Mouse (Mus musculus) forebrain, embryonic 14.5 days (tissue): Measurements from ENCODE around the gene Rnf19b. TPM values are rescaled to one million over a fixed set of nuclear protein-coding genes. Genes with fewer than 3 reads are reported as not detected.

Experiments
- ATAC-seq: fragments of 200-750 bp; cut with Nextera tagmentation; 2 replicates; pipeline ENCODE4 v1.8.0; 2017; ENCODE audit warnings: mild to moderate bottlenecking, moderate library complexity
- DNase-seq: peaks from one replicate; pipeline ENCODE4 v3.0.0-alpha.2; 2015; ENCODE audit warnings: low spot score
- H3K27ac ChIP-seq: fragments of 300-500 bp; sonication (generic); 2 replicates; pipeline ENCODE4 v1.5.1; 2014; ENCODE audit warnings: low read depth, mild to moderate bottlenecking, control low read depth, low read length, moderate library complexity
- H3K27me3 ChIP-seq: fragments of 300-500 bp; sonication (generic); replicated peaks from 2 replicates; pipeline ENCODE4 v1.6.1; 2014; ENCODE audit warnings: low read length, control low read depth, mixed read lengths; ENCODE audit not compliant: control insufficient read depth, insufficient read depth
- H3K36me3 ChIP-seq: fragments of 300-500 bp; sonication (generic); 2 replicates; pipeline ENCODE4 v1.6.1; 2014; ENCODE audit warnings: low read length, control low read depth; ENCODE audit not compliant: control insufficient read depth, insufficient read depth
- H3K4me1 ChIP-seq: fragments of 300-500 bp; sonication (generic); 2 replicates; pipeline ENCODE4 v1.6.1; 2014; ENCODE audit warnings: antibody characterized with exemption, low read length, control low read depth; ENCODE audit not compliant: control insufficient read depth, insufficient read depth
- H3K4me2 ChIP-seq: fragments of 300-500 bp; sonication (generic); 2 replicates; pipeline ENCODE4 v1.6.1; 2014; ENCODE audit warnings: mild to moderate bottlenecking, control low read depth, low read length
- H3K4me3 ChIP-seq: fragments of 300-500 bp; sonication (generic); 2 replicates; pipeline ENCODE4 v1.5.1; 2014; ENCODE audit warnings: low read depth, low read length, control low read depth
- H3K9ac ChIP-seq: fragments of 300-500 bp; sonication (generic); 2 replicates; pipeline ENCODE4 v1.6.1; 2014; ENCODE audit warnings: mild to moderate bottlenecking, low read length, control low read depth, moderate library complexity
- H3K9me3 ChIP-seq: fragments of 300-500 bp; sonication (generic); replicated peaks from 2 replicates; pipeline ENCODE4 v1.6.1; 2016; ENCODE audit warnings: low read length, control low read depth, mixed read lengths; ENCODE audit not compliant: control insufficient read depth
- WGBS: fragments of 180-500 bp; shearing (Covaris S2); extraction: QIAGEN DNeasy Blood & Tissue Kit; methylation state at CpG from one replicate; pipeline ENCODE4 v1.1.7; 2014; 5-methylcytosine and 5-hydroxymethylcytosine counted together
- polyA plus RNA-seq: library from polyadenylated mRNA; unstranded; fragments of >200 nt; fragmentation: Nextera tagmentation; extraction: Ambion mirVana; gene quantifications from 2 replicates; pipeline ENCODE4 v1.2.1, GENCODE M21; 2014

The Rnf19b gene
- polyA plus RNA-seq, 1 experiment from 2014 or later, result 20.1 TPM

- Histone ChIP-seq H3K9ac (no peak overlapping the region), H3K4me2 (no peak overlapping the region), H3K4me3 (no peak overlapping the region), H3K36me3 (no peaks in the 10 kb centered on the region), H3K9me3 (no peaks in the 10 kb centered on the region), H3K4me1 (no peaks in the 10 kb centered on the region; the same call in 1 of the 2 replicates), H3K27me3 (no peaks in the 10 kb centered on the region), H3K27ac (no peak overlapping the region)
- ATAC-seq (no peak), DNase-seq (no peak)
- 82% methylated on average over 11 of the region's 11 CpGs for WGBS
Measured at GRCm38 (mm10) chr4:129032133-129032962, 25.7 kb upstream of the Rnf19b start.

GRCm38 (mm10) chr4:129032963-129033951 is 24.8 kb upstream of the Rnf19b start:
- H3K4me2 ChIP-seq, result no peak overlapping the region
- H3K36me3 ChIP-seq, result no peaks in the 10 kb centered on the region
- no peaks in the 10 kb centered on the region for H3K9me3 ChIP-seq
- H3K27ac ChIP-seq, result no peak overlapping the region
- no peak for ATAC-seq
- no peaks in the 10 kb centered on the region; the same call in 1 of the 2 replicates for H3K4me1 ChIP-seq
- WGBS, result 32% methylated on average over 17 of the region's 17 CpGs
- DNase-seq, result no peak
- H3K27me3 ChIP-seq, result no peaks in the 10 kb centered on the region
- H3K4me3 ChIP-seq, result no peak overlapping the region
- H3K9ac ChIP-seq, result no peak overlapping the region

- H3K4me3 ChIP-seq, result no peak overlapping the region
- no peaks in the 10 kb centered on the region for H3K36me3 ChIP-seq
- no peak overlapping the region for H3K27ac ChIP-seq
- no peaks in the 10 kb centered on the region for H3K9me3 ChIP-seq
- H3K4me1 ChIP-seq, result no peaks in the 10 kb centered on the region; the same call in 1 of the 2 replicates
- DNase-seq (no peak), ATAC-seq (no peak)
- H3K27me3 ChIP-seq, result no peaks in the 10 kb centered on the region
- WGBS, result 93% methylated on average over 3 of the region's 3 CpGs
- H3K4me2 ChIP-seq, result no peak overlapping the region
- H3K9ac ChIP-seq, result no peak overlapping the region
Measured at GRCm38 (mm10) chr4:129034224-129034623, 23.8 kb upstream of the Rnf19b start.

- 52% methylated on average over 13 of the region's 13 CpGs for WGBS
- no peak overlapping the region for H3K4me3 ChIP-seq
- no peak overlapping the region for H3K27ac ChIP-seq
- ATAC-seq (no peak), DNase-seq (no peak)
- H3K9ac ChIP-seq, result no peak overlapping the region
- H3K4me2 ChIP-seq, result no peak overlapping the region
- H3K36me3 ChIP-seq, result no peaks in the 10 kb centered on the region
- H3K9me3 ChIP-seq, result no peaks in the 10 kb centered on the region
- H3K4me1 ChIP-seq, result no peaks in the 10 kb centered on the region; the same call in 1 of the 2 replicates
- no peaks in the 10 kb centered on the region for H3K27me3 ChIP-seq
Measured at GRCm38 (mm10) chr4:129034706-129035660, 23.1 kb upstream of the Rnf19b start.

GRCm38 (mm10) chr4:129035851-129036445 is 22.1 kb upstream of the Rnf19b start:
- Histone ChIP-seq H3K4me2 (no peak overlapping the region), H3K4me1 (no peaks in the 10 kb centered on the region; the same call in 1 of the 2 replicates), H3K9ac (no peak overlapping the region), H3K4me3 (no peak overlapping the region), H3K27me3 (no peaks in the 10 kb centered on the region), H3K36me3 (no peaks in the 10 kb centered on the region), H3K27ac (no peak overlapping the region), H3K9me3 (no peaks in the 10 kb centered on the region)
- ATAC-seq, result no peak
- DNase-seq, result no peak
- 64% methylated on average over 7 of the region's 7 CpGs for WGBS

- Histone ChIP-seq H3K4me3 (peak overlapping the region; percentile 44), H3K4me1 (peaks cover 6% of the 10 kb centered on the region), H3K27me3 (no peaks in the 10 kb centered on the region), H3K4me2 (peak overlapping the region; percentile 83), H3K36me3 (no peaks in the 10 kb centered on the region), H3K27ac (peak overlapping the region; percentile 90), H3K9me3 (no peaks in the 10 kb centered on the region), H3K9ac (peak overlapping the region; percentile 74)
- DNase-seq (peak; percentile 13), ATAC-seq (no peak)
- whole genome bisulfite sequencing, result 19% methylated on average over 15 of the region's 15 CpGs
Measured at GRCm38 (mm10) chr4:129047721-129048421, 10.2 kb upstream of the Rnf19b start.

GRCm38 (mm10) chr4:129048501-129049305 is 9.4 kb upstream of the Rnf19b start:
- 1% methylated on average over 45 of the region's 52 CpGs for WGBS

More at GRCm38 (mm10) chr4:129048501-129049305, 9.4 kb upstream of the Rnf19b start:
- peaks cover 6% of the 10 kb centered on the region for H3K4me1 ChIP-seq
- ATAC-seq, result peak; percentile 96
- peak; percentile 95 for DNase-seq
- H3K9ac ChIP-seq, result peak overlapping the region; percentile 74
- H3K36me3 ChIP-seq, result no peaks in the 10 kb centered on the region
- peak overlapping the region; percentile 83 for H3K4me2 ChIP-seq
- no peaks in the 10 kb centered on the region for H3K27me3 ChIP-seq
- no peaks in the 10 kb centered on the region for H3K9me3 ChIP-seq
- H3K4me3 ChIP-seq, result peak overlapping the region; percentile 44
- H3K27ac ChIP-seq, result peak overlapping the region; percentile 90
